Mouse (Mus musculus) small intestine, adult 2 months (tissue): ENCODE data around the gene Ufd1.

Source experiments
- CTCF ChIP-seq: fragments of 200-500 bp; IDR thresholded peaks from 2 replicates; pipeline ENCODE4 v1.5.1; 2012; ENCODE audit warnings: low read depth, mild to moderate bottlenecking, control low read depth, inconsistent platforms, low read length, moderate library complexity, mixed read lengths; ENCODE audit not compliant: insufficient replicate concordance, insufficient read length; ENCODE audit errors: extremely low read depth
- POLR2A ChIP-seq: fragments of 200-500 bp; IDR thresholded peaks from 2 replicates; pipeline ENCODE4 v1.6.1; 2012; ENCODE audit warnings: low read depth, mild to moderate bottlenecking, control low read depth, inconsistent platforms, low read length, moderate library complexity

GRCm38 (mm10) chr16:18773936-18774335 lies 37.6 kb upstream of the Ufd1 start:
- no peak for TF ChIP-seq CTCF
- TF ChIP-seq POLR2A, result no peak
